Mouse (Mus musculus): Measurements from ENCODE around the gene Fam186b. TPM values are rescaled to one million over a fixed set of nuclear protein-coding genes. Genes with fewer than 3 reads are reported as not detected.

Fam186b gene
- total and polyA plus RNA-seq, 3 experiments, result 0.11 TPM; not detected in 2

DNA sequence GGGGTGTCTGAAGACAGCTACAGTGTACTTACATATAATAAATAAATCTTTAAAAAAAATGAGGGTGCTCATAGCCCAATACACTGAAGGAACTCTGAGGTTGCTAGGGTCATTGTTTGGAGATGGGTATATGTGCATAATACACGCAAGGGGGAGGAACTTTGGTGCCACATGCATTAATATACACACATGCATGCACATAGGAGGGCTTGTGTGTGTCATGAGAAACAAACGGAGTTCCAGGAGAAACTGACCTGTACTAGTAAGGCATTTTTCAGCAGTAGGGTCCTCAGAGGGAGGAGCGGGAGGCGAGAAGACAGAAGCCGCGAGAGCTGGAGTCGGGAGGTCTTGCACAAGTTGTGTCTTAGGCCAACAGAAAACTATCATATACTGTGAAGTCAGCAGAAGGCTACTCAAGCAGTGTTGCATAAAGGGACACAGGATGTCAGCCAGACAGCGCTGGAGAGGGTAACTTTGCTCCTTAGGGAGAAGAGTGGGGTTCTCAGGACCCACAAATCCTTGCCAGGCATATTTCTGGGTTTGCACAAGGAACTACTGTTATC, 36.4 kb downstream of the Fam186b start:
- no peak overlapping the region for H3K27ac ChIP-seq (ENCODE audit: control insufficient read depth, low read depth, low read length)
- no peaks in the 10 kb centered on the region for H3K9me3 ChIP-seq (replicated peaks; ENCODE audit: insufficient read depth, low read length)
- no peak overlapping the region for H3K9ac ChIP-seq (ENCODE audit: control insufficient read depth, low read depth, low read length, poor library complexity, severe bottlenecking)
- no peak for DNase-seq (ENCODE audit: low read depth, low spot score)
- H3K4me3 ChIP-seq (ENCODE audit: control insufficient read depth in 1 of 2, insufficient read depth in 1 of 2, low read depth in 2 of 2, low read length in 2 of 2), result peak overlapping the region in 1 of 2 experiments; percentile 40; a peak in 1 of 4 replicates
- peaks cover 0 to 7% of the 10 kb centered on the region in 2 experiments; a peak in 1 of 4 replicates for H3K36me3 ChIP-seq (ENCODE audit: control insufficient read depth in 1 of 2, insufficient read depth in 2 of 2, low read length in 2 of 2)
- peaks cover 3 to 12% of the 10 kb centered on the region in 2 experiments for H3K4me1 ChIP-seq (ENCODE audit: control insufficient read depth in 1 of 2, insufficient read depth in 2 of 2, low read length in 2 of 2)
- H3K79me2 ChIP-seq (ENCODE audit: control insufficient read depth, insufficient read depth, low read length, poor library complexity), result no peaks in the 10 kb centered on the region
- H3K27me3 ChIP-seq (ENCODE audit: control insufficient read depth in 1 of 2, insufficient read depth in 2 of 2, low read length in 2 of 2), result no peaks in the 10 kb centered on the region
- TF ChIP-seq GATA1 (IDR thresholded peaks at IDR 0.05; ENCODE audit: low read depth, low read length) (0 out of 2 replicates have a peak, but pooled peaks have one; percentile 10), NELFE (IDR thresholded peaks at IDR 0.05; ENCODE audit: low read depth, low read length) (0 out of 2 replicates have a peak, but pooled peaks have one; percentile 12), POLR2A (IDR thresholded peaks at IDR 0.05; ENCODE audit: control insufficient read depth in 1 of 2, insufficient read depth in 1 of 2, low read depth in 1 of 2, low read length in 2 of 2, poor library complexity in 1 of 2) (no peak)

DNA sequence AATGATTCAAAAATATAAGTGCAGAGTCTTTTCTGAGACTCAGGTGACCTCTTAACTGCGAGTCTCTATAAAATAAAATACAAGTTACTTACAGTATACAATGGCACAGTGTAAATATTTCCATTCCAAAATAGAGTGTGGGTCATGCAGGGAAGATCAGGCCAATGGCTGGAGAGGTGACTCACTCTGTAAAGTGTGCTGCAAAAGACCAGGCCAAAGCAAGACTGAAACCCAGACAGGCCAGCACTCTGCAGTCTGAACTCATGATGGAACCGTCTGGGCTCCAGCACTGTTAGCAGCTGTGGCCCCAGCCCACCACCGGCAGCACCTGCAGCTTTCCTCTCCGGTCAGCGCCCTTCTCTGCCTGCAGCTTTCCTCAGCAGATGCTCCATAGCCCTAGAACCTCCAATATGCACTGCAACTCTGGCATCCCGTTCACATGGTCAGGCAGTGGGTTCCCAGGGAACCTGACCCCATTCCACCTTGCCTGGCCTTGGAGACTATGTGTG, 40.4 kb downstream of the Fam186b start:
- peaks cover 0 to 8% of the 10 kb centered on the region in 2 experiments; a peak in 2 of 4 replicates for H3K36me3 ChIP-seq (ENCODE audit: control insufficient read depth in 1 of 2, insufficient read depth in 2 of 2, low read length in 2 of 2)
- no peaks in the 10 kb centered on the region for H3K27me3 ChIP-seq (ENCODE audit: control insufficient read depth in 1 of 2, insufficient read depth in 2 of 2, low read length in 2 of 2)
- no peak overlapping the region for H3K4me3 ChIP-seq (ENCODE audit: control insufficient read depth in 1 of 2, insufficient read depth in 1 of 2, low read depth in 2 of 2, low read length in 2 of 2)
- peaks cover 4% of the 10 kb centered on the region; the same call in 1 of the 2 replicates for H3K79me2 ChIP-seq (ENCODE audit: control insufficient read depth, insufficient read depth, low read length, poor library complexity)
- no peak overlapping the region for H3K9ac ChIP-seq (ENCODE audit: control insufficient read depth, low read depth, low read length, poor library complexity, severe bottlenecking)
- no peaks in the 10 kb centered on the region for H3K9me3 ChIP-seq (replicated peaks; ENCODE audit: insufficient read depth, low read length)
- peaks cover 3 to 18% of the 10 kb centered on the region in 2 experiments; a peak in 3 of 4 replicates for H3K4me1 ChIP-seq (ENCODE audit: control insufficient read depth in 1 of 2, insufficient read depth in 2 of 2, low read length in 2 of 2)
- H3K27ac ChIP-seq (ENCODE audit: control insufficient read depth, low read depth, low read length), result no peak overlapping the region
- TF ChIP-seq TBP (IDR thresholded peaks at IDR 0.05; ENCODE audit: low read depth, low read length), result no peak
- TF ChIP-seq KAT2A (conservative IDR thresholded peaks at IDR 0.05; ENCODE audit: low read depth, low read length), result no peak
- no peak for TF ChIP-seq SMC3 (IDR thresholded peaks at IDR 0.05; ENCODE audit: low read depth, low read length)
- TF ChIP-seq EP300 (IDR thresholded peaks at IDR 0.05; ENCODE audit: low read depth in 1 of 2, low read length in 2 of 2), result no peak
- DNase-seq (ENCODE audit: low read depth, low spot score), result no peak

DNA sequence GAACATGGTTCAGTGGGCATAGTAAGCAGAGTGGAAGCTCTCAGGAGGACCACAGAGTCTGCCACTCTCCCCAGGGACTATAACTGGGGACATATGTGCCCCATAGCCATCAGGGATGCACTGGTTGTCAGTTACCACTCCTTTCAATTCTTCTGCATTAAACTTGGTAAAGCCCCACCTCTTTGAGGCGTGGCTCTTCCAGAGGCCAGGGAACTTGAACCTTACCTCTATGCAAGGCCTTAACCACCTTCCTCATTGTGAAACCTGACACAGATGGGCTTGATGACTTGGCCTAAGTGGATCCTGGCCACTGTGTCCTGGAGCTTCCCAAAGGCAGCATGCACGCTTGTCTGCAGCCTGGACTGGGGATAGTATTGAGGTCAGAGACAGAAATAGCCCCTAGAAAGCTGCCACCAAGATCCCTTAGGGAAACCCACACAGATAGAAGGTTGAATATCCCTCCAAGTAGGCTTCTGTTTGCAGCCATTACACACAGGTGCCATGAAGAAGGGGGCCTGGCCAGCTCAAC, 41.1 kb downstream of the Fam186b start:
- H3K27me3 ChIP-seq (ENCODE audit: control insufficient read depth in 1 of 2, insufficient read depth in 2 of 2, low read length in 2 of 2), result no peaks in the 10 kb centered on the region
- H3K4me1 ChIP-seq (ENCODE audit: control insufficient read depth in 1 of 2, insufficient read depth in 2 of 2, low read length in 2 of 2), result peaks cover 0 to 15% of the 10 kb centered on the region in 2 experiments; a peak in 2 of 4 replicates
- H3K9ac ChIP-seq (ENCODE audit: control insufficient read depth, low read depth, low read length, poor library complexity, severe bottlenecking), result no peak overlapping the region
- H3K27ac ChIP-seq (ENCODE audit: control insufficient read depth, low read depth, low read length), result no peak overlapping the region
- no peak overlapping the region for H3K4me3 ChIP-seq (ENCODE audit: control insufficient read depth in 1 of 2, insufficient read depth in 1 of 2, low read depth in 2 of 2, low read length in 2 of 2)
- no peaks in the 10 kb centered on the region for H3K9me3 ChIP-seq (replicated peaks; ENCODE audit: insufficient read depth, low read length)
- H3K36me3 ChIP-seq (ENCODE audit: control insufficient read depth in 1 of 2, insufficient read depth in 2 of 2, low read length in 2 of 2), result peaks cover 0 to 5% of the 10 kb centered on the region in 2 experiments; a peak in 2 of 4 replicates
- peaks cover 4% of the 10 kb centered on the region; the same call in 1 of the 2 replicates for H3K79me2 ChIP-seq (ENCODE audit: control insufficient read depth, insufficient read depth, low read length, poor library complexity)
- DNase-seq (ENCODE audit: low read depth, low spot score), result peak; percentile 36
- TF ChIP-seq MAZ (IDR thresholded peaks at IDR 0.05; ENCODE audit: low read depth, low read length) (no peak), NRF1 (IDR thresholded peaks at IDR 0.05; ENCODE audit: insufficient read depth, low read depth, low read length, poor library complexity, severe bottlenecking) (no peak), CHD2 (IDR thresholded peaks at IDR 0.05; ENCODE audit: low read length) (no peak), ZC3H11A (IDR thresholded peaks at IDR 0.05; ENCODE audit: low read depth, low read length) (no peak), MAFK (IDR thresholded peaks at IDR 0.05; ENCODE audit: borderline replicate concordance, low read depth, low read length) (no peak), UBTF (IDR thresholded peaks at IDR 0.05; ENCODE audit: borderline replicate concordance, insufficient read depth, low read depth, low read length) (no peak), ETS1 (IDR thresholded peaks at IDR 0.05; ENCODE audit: low read depth, low read length) (no peak), NELFE (IDR thresholded peaks at IDR 0.05; ENCODE audit: low read depth, low read length) (no peak), POLR2AphosphoS5 (IDR thresholded peaks at IDR 0.05; ENCODE audit: borderline replicate concordance, low read depth, low read length) (no peak), MYC (IDR thresholded peaks at IDR 0.05; ENCODE audit: low read depth, low read length) (no peak), CHD1 (IDR thresholded peaks at IDR 0.05; ENCODE audit: low read depth, low read length) (no peak), POLR2AphosphoS2 (IDR thresholded peaks at IDR 0.05; ENCODE audit: low read length) (no peak), BHLHE40 (IDR thresholded peaks at IDR 0.05; ENCODE audit: borderline replicate concordance, low read depth, low read length) (no peak), ZNF384 (IDR thresholded peaks at IDR 0.05; ENCODE audit: low read depth, low read length) (no peak), MEF2A (IDR thresholded peaks at IDR 0.05; ENCODE audit: extremely low read depth, insufficient replicate concordance, low read depth, low read length, poor library complexity, severe bottlenecking) (no peak), GABPA (IDR thresholded peaks at IDR 0.05; ENCODE audit: low read depth, low read length) (no peak), MYB (IDR thresholded peaks at IDR 0.05; ENCODE audit: low read depth, low read length) (no peak), USF1 (IDR thresholded peaks at IDR 0.05; ENCODE audit: low read depth, low read length) (no peak), GATA1 (IDR thresholded peaks at IDR 0.05; ENCODE audit: low read depth, low read length) (no peak)
